Mouse (Mus musculus) brain, embryonic 14.5 days (tissue): Measurements from ENCODE around the gene Ush2a. TPM values are rescaled to one million over a fixed set of nuclear protein-coding genes. Genes with fewer than 3 reads are reported as not detected.

Source experiments
- DNase-seq: peaks from one replicate; pipeline ENCODE4 v3.0.0-alpha.2; 2011; ENCODE audit warnings: low read depth
- CTCF ChIP-seq: fragments of 200-500 bp; IDR thresholded peaks from 2 replicates; pipeline ENCODE4 v1.5.1; 2012; ENCODE audit warnings: inconsistent platforms, mild to moderate bottlenecking, moderate library complexity, borderline replicate concordance; ENCODE audit not compliant: insufficient read depth, insufficient read length; ENCODE audit errors: extremely low read depth
- POLR2A ChIP-seq: fragments of 200-500 bp; IDR thresholded peaks from 2 replicates; pipeline ENCODE4 v1.6.1; 2012; ENCODE audit warnings: mild to moderate bottlenecking, inconsistent platforms, borderline replicate concordance; ENCODE audit not compliant: poor library complexity, insufficient read depth, insufficient read length, severe bottlenecking; ENCODE audit errors: extremely low read depth
- polyA plus RNA-seq: library from polyadenylated mRNA; depleted of rRNA; stranded (reverse); fragments of >200 nt; gene quantifications from 2 replicates; pipeline ENCODE4 v1.2.3, GENCODE M21; 2012

Ush2a gene
- polyA plus RNA-seq, 1 experiment = 0.29 TPM

GRCm38 (mm10) chr1:188420543-188420942 lies 158.7 kb downstream of the Ush2a start:
- no peak for DNase-seq
- no peak for TF ChIP-seq POLR2A
- TF ChIP-seq CTCF = no peak

- no peak for TF ChIP-seq CTCF
- TF ChIP-seq POLR2A = no peak
- DNase-seq = no peak
These were observed 166.3 kb downstream of the Ush2a start for GRCm38 (mm10) chr1:188428172-188428571.

GRCm38 (mm10) chr1:188430689-188431088 lies 168.9 kb downstream of the Ush2a start:
- TF ChIP-seq CTCF (no peak), POLR2A (no peak)
- no peak for DNase-seq

- no peak for DNase-seq
- TF ChIP-seq POLR2A (no peak), CTCF (peak; percentile 33; the same call in 1 of the 2 replicates)
These were observed 186.1 kb downstream of the Ush2a start for GRCm38 (mm10) chr1:188447964-188448363.

- DNase-seq = peak; percentile 90
- TF ChIP-seq POLR2A = no peak
- TF ChIP-seq CTCF = no peak
These were observed 194.8 kb downstream of the Ush2a start for GRCm38 (mm10) chr1:188456466-188457175.

GRCm38 (mm10) chr1:188457221-188458008 lies 195.6 kb downstream of the Ush2a start:
- TF ChIP-seq POLR2A = no peak
- TF ChIP-seq CTCF = no peak
- DNase-seq = peak; percentile 94

- no peak for TF ChIP-seq POLR2A
- no peak for TF ChIP-seq CTCF
- no peak for DNase-seq
These were observed 199.4 kb downstream of the Ush2a start for GRCm38 (mm10) chr1:188461203-188461602.

- TF ChIP-seq CTCF (no peak), POLR2A (no peak)
- no peak for DNase-seq
These were observed 202.8 kb downstream of the Ush2a start for GRCm38 (mm10) chr1:188464653-188465052.

GRCm38 (mm10) chr1:188468371-188468783 lies 206.6 kb downstream of the Ush2a start:
- peak; percentile 62 for DNase-seq
- no peak for TF ChIP-seq POLR2A
- TF ChIP-seq CTCF = no peak

GRCm38 (mm10) chr1:188504958-188505357 lies 243.1 kb downstream of the Ush2a start:
- DNase-seq = peak; percentile 50
- TF ChIP-seq POLR2A (no peak), CTCF (no peak)

GRCm38 (mm10) chr1:188518792-188519191 lies 257.0 kb downstream of the Ush2a start:
- no peak for DNase-seq
- TF ChIP-seq CTCF (no peak), POLR2A (no peak)
